Mouse (Mus musculus): Measurements from ENCODE around the gene Zscan4-ps2. TPM values are rescaled to one million over a fixed set of nuclear protein-coding genes. Genes with fewer than 3 reads are reported as not detected.

The Zscan4-ps2 gene
- not detected in 2 replicates for polyA plus RNA-seq (2012; rRNA removed)

DNA sequence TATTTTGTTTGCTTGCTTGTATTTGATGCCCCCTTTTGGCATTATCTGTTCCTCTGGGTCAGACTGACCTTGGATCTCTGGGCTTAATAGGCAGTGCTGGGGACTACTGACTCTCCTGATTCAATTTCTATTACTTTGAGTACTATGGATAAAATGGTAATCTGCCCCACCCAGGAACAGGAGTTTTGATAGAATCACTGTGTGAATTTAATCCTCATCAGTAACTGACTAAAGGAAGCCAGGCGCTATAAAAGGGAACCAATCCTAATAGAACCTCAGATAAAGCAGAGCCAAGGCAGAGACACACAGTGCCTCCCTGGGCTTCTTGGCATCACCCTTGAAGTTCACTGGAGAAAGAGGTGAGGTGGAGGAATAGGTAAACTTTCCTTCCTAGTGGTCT is at the start of gene Zscan4-ps2:
Gene Zscan4-ps2 (plus strand): TSS at position 301 of the 400 bp plus-strand sequence.

Other genes with a start within 250 kb of the Zscan4-ps2 start
- gene Zscan4e, start 203.6 kb upstream of the Zscan4-ps2 start, polyA plus RNA-seq (2012; rRNA removed) = not detected in 2 replicates
- not detected in 2 replicates for gene Zscan4f, start 116.4 kb upstream of the Zscan4-ps2 start, polyA plus RNA-seq (2012; rRNA removed)
- not detected in 2 replicates for gene Zscan4-ps3, start 95.0 kb downstream of the Zscan4-ps2 start, polyA plus RNA-seq (2012; rRNA removed)
- gene Vmn1r72, start 165.8 kb downstream of the Zscan4-ps2 start, polyA plus RNA-seq (2012; rRNA removed) = not detected in 2 replicates
- gene Vmn1r73, start 216.0 kb downstream of the Zscan4-ps2 start, polyA plus RNA-seq (2012; rRNA removed) = not detected in 2 replicates

All from central nervous system, embryonic 11.5 days (tissue).